Mouse (Mus musculus): ENCODE measurements around the gene Pmf1.

- TF ChIP-seq POLR2A (IDR thresholded peaks at IDR 0.05; ENCODE audit: borderline replicate concordance, insufficient read depth, low read length): no peak
- TF ChIP-seq CTCF (IDR thresholded peaks at IDR 0.05; ENCODE audit: borderline replicate concordance, insufficient read depth, low read depth, low read length): no peak
These were observed 45.6 kb upstream of the Pmf1 start for GRCm38 (mm10) chr3:88455588-88456264.
